Mouse (Mus musculus) heart, adult 2 months (tissue): Measurements from ENCODE around the gene Adam1a. TPM values are rescaled to one million over a fixed set of nuclear protein-coding genes. Genes with fewer than 3 reads are reported as not detected.

ENCODE experiments used
- DNase-seq, 2 experiments: peaks; one replicate each; pipeline ENCODE4 v3.0.0; 2021
- H3K27ac ChIP-seq: fragments of 200-600 bp; 2 replicates; pipeline ENCODE4 v1.8.1; 2022
- H3K27me3 ChIP-seq: fragments of 200-500 bp; 2 replicates; pipeline ENCODE4 v1.6.1; 2012; ENCODE audit warnings: mild to moderate bottlenecking, low read length, inconsistent platforms, mixed read lengths; ENCODE audit not compliant: control insufficient read depth, insufficient read depth
- H3K36me3 ChIP-seq: fragments of 200-500 bp; 2 replicates; pipeline ENCODE4 v1.6.1; 2012; ENCODE audit warnings: low read length, inconsistent platforms; ENCODE audit not compliant: control insufficient read depth, insufficient read depth
- H3K4me1 ChIP-seq: fragments of 200-500 bp; 2 replicates; pipeline ENCODE4 v1.6.1; 2011; ENCODE audit warnings: low read length; ENCODE audit not compliant: control insufficient read depth, insufficient read depth
- H3K4me3 ChIP-seq: fragments of 200-600 bp; 2 replicates; pipeline ENCODE4 v1.8.1; 2022
- H3K79me2 ChIP-seq: fragments of 200-500 bp; replicated peaks from 2 replicates; pipeline ENCODE4 v1.6.1; 2012; ENCODE audit warnings: mild to moderate bottlenecking, inconsistent platforms, low read length, moderate library complexity, mixed read lengths; ENCODE audit not compliant: control insufficient read depth, insufficient read depth
- H3K9ac ChIP-seq: fragments of 200-500 bp; 2 replicates; pipeline ENCODE4 v1.6.1; 2012; ENCODE audit warnings: low read depth, mild to moderate bottlenecking, control low read depth, inconsistent platforms, low read length, mixed read lengths
- CTCF ChIP-seq: fragments of 200-600 bp; IDR thresholded peaks from 2 replicates; pipeline ENCODE4 v1.8.1; 2022; ENCODE audit warnings: antibody characterized with exemption, mild to moderate bottlenecking, moderate library complexity
- EP300 ChIP-seq: fragments of 200-500 bp; IDR thresholded peaks from 2 replicates; pipeline ENCODE4 v1.6.1; 2011; ENCODE audit warnings: low read depth, low read length, control low read depth; ENCODE audit not compliant: insufficient read depth
- POLR2A ChIP-seq: fragments of 200-500 bp; IDR thresholded peaks from 2 replicates; pipeline ENCODE4 v1.6.1; 2011; ENCODE audit warnings: mild to moderate bottlenecking, low read depth, low read length, control low read depth; ENCODE audit not compliant: insufficient read depth
- WGBS: fragments of 180-500 bp; shearing (Covaris S2); methylation state at CpG from one replicate; pipeline ENCODE4 v1.1.7; 2018; 5-methylcytosine and 5-hydroxymethylcytosine counted together
- intact Hi-C: fragments of 180-260 bp; cut with DNase I; formaldehyde crosslinking; loops from one replicate; pipeline ENCODE4 v1.15.1; 2025
- polyA plus RNA-seq: library from polyadenylated mRNA; depleted of rRNA; stranded (reverse); fragments of >200 nt; gene quantifications from 2 replicates; pipeline ENCODE4 v1.2.3, GENCODE M21; 2012; rRNA removed
- total RNA-seq, 2 experiments: library from RNA; stranded (reverse); gene quantifications; 2 replicates each; pipeline ENCODE4 v1.2.3; 2021

Adam1a gene
- total and polyA plus RNA-seq, 3 experiments: 1.0 to 3.4 (median 2.5) TPM

DNA sequence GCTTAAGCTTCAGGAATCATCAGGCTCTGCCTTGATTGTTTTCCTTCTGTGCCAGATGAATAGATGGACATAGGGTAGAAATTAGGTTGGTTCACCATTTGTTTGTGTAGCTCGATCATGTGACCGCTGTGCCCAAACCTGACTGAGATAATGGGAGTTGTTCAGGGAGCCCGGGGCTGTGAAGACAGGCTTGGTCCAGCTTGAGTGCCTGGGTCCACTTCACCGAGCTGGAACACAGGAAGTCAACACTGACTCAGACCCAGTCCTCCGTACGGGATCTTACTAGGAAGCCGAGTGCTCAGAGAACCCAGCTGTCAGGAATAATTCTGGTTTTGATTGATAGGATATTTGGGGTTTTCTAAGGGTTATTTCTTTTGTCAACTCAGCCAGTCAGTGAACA lies 70.7 kb downstream of the Adam1a start:
- H3K4me1 ChIP-seq: no peaks in the 10 kb centered on the region
- 53% methylated on average over 7 of the region's 7 CpGs for WGBS
- no peak for TF ChIP-seq POLR2A
- TF ChIP-seq EP300: no peak
- no peak for TF ChIP-seq CTCF
- no peak overlapping the region for H3K4me3 ChIP-seq
- H3K9ac ChIP-seq: no peak overlapping the region
- no peaks in the 10 kb centered on the region for H3K27me3 ChIP-seq
- no peak for DNase-seq
- intact Hi-C loops: loop anchor here (5.0 kb wide), 1 partner anchor 32 kb away; no protein-coding TSS in a partner anchor
- H3K27ac ChIP-seq: no peak overlapping the region
- H3K36me3 ChIP-seq: no peaks in the 10 kb centered on the region
- H3K79me2 ChIP-seq: no peaks in the 10 kb centered on the region

DNA sequence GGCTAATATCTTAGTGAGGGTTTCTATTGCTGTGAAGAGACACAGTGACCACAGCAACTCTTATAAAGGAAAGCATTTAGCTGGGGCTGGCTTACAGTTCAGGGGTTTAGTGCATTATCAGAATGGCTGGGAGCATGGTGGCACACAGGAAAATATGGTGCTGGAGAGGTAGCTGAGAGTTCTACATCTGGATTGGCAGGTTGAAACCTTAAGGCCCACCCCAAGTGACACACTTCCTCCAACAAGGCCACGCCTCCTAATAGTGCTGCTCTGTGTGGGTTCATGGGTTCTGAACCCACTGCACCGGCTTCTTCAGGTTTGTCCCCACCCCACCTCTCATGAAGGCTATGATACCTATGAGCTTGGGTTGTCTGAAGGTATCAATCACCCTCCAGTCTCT lies 72.9 kb downstream of the Adam1a start:
- intact Hi-C loops: no loop called here
- Histone ChIP-seq H3K4me3 (no peak overlapping the region), H3K36me3 (no peaks in the 10 kb centered on the region), H3K79me2 (no peaks in the 10 kb centered on the region), H3K27ac (no peak overlapping the region), H3K27me3 (no peaks in the 10 kb centered on the region), H3K9ac (no peak overlapping the region), H3K4me1 (no peaks in the 10 kb centered on the region)
- 86% methylated on average over 2 of the region's 2 CpGs for WGBS
- DNase-seq: no peak
- no peak for TF ChIP-seq CTCF
- no peak for TF ChIP-seq POLR2A
- no peak for TF ChIP-seq EP300

GRCm38 (mm10) chr5:121469566-121469965 lies 75.7 kb downstream of the Adam1a start:
- intact Hi-C loops: no loop called here
- H3K36me3 ChIP-seq: no peaks in the 10 kb centered on the region
- no peak overlapping the region for H3K4me3 ChIP-seq
- H3K27me3 ChIP-seq: no peaks in the 10 kb centered on the region
- no peak overlapping the region for H3K27ac ChIP-seq
- no peak overlapping the region for H3K9ac ChIP-seq
- H3K79me2 ChIP-seq: no peaks in the 10 kb centered on the region
- 39% methylated on average over 3 of the region's 3 CpGs for WGBS
- no peak for DNase-seq
- no peaks in the 10 kb centered on the region for H3K4me1 ChIP-seq
- TF ChIP-seq POLR2A: no peak
- no peak for TF ChIP-seq CTCF
- no peak for TF ChIP-seq EP300

Other genes starting within 250 kb of the Adam1a start
- 10 to 100 TPM; 47.1 to 57.9 TPM for gene Trafd1, start 159.8 kb downstream of the Adam1a start, total RNA-seq
- gene Trafd1, start 159.8 kb downstream of the Adam1a start, polyA plus RNA-seq: 78.0 and 89.5 TPM in 2 replicates
- 10 to 100 TPM; 21.3 to 22.5 TPM for gene Naa25, start 147.5 kb downstream of the Adam1a start, total RNA-seq
- 7.1 and 11.1 TPM in 2 replicates for gene Naa25, start 147.5 kb downstream of the Adam1a start, polyA plus RNA-seq
- 10 to 100 TPM in 1 of 2 experiments, 1 to 10 TPM in 1; 10.0 to 12.6 TPM for gene Tmem116, start 93.6 kb downstream of the Adam1a start, total RNA-seq
- gene Tmem116, start 93.6 kb downstream of the Adam1a start, polyA plus RNA-seq: 16.2 and 27.9 TPM in 2 replicates
- gene Erp29, start 93.0 kb downstream of the Adam1a start, total RNA-seq: 10 to 100 TPM; 67.6 to 73.3 TPM
- gene Erp29, start 93.0 kb downstream of the Adam1a start, polyA plus RNA-seq: 29.4 and 43.4 TPM in 2 replicates
- gene Adam1b, start 42.0 kb downstream of the Adam1a start, total RNA-seq: not detected
- 0.04 TPM in 1 of 2 replicates, not detected in the other for gene Adam1b, start 42.0 kb downstream of the Adam1a start, polyA plus RNA-seq
- gene Gm42878, start within 50 bp of the Adam1a start, total RNA-seq: under 1 TPM in 1 of 2 experiments, not detected in 1; 0.63 TPM
- 0.16 and 0.79 TPM in 2 replicates for gene Gm42878, start within 50 bp of the Adam1a start, polyA plus RNA-seq
- gene Mapkapk5, start 423 bp upstream of the Adam1a start, total RNA-seq: 10 to 100 TPM; 79.8 to 84.2 TPM
- gene Mapkapk5, start 423 bp upstream of the Adam1a start, polyA plus RNA-seq: 33.0 and 67.7 TPM in 2 replicates
- 100 to 1,000 TPM; 339 to 371 TPM for gene Aldh2, start 48.3 kb upstream of the Adam1a start, total RNA-seq
- 433 and 501 TPM in 2 replicates for gene Aldh2, start 48.3 kb upstream of the Adam1a start, polyA plus RNA-seq
- gene Acad12, start 73.5 kb upstream of the Adam1a start, total RNA-seq: 10 to 100 TPM; 68.2 to 80.2 TPM
- 85.7 and 125 TPM in 2 replicates for gene Acad12, start 73.5 kb upstream of the Adam1a start, polyA plus RNA-seq
- gene Acad10, start 115.0 kb upstream of the Adam1a start, total RNA-seq: 10 to 100 TPM; 24.1 to 24.7 TPM
- 5.2 and 6.6 TPM in 2 replicates for gene Acad10, start 115.0 kb upstream of the Adam1a start, polyA plus RNA-seq
- 10 to 100 TPM; 27.8 to 29.8 TPM for gene Brap, start 115.1 kb upstream of the Adam1a start, total RNA-seq
- 16.6 and 23.1 TPM in 2 replicates for gene Brap, start 115.1 kb upstream of the Adam1a start, polyA plus RNA-seq
- 100 to 1,000 TPM; 155 to 161 TPM for gene Atxn2, start 165.9 kb upstream of the Adam1a start, total RNA-seq
- 133 and 139 TPM in 2 replicates for gene Atxn2, start 165.9 kb upstream of the Adam1a start, polyA plus RNA-seq